Mouse (Mus musculus) MEL (cell line): ENCODE measurements around the gene Gorasp1. TPM values are rescaled to one million over a fixed set of nuclear protein-coding genes. Genes with fewer than 3 reads are reported as not detected.
A peak's percentile ranks its signal among the peaks of the same experiment; 100 is the strongest.

Experiments used
- DNase-seq: peaks from one replicate; pipeline ENCODE4 v3.0.0; 2011; ENCODE audit warnings: low read depth, low spot score
- H3K27ac ChIP-seq: 2 replicates; pipeline ENCODE4 v1.5.1; 2012; ENCODE audit warnings: low read depth, mild to moderate bottlenecking, control low read depth, low read length, moderate library complexity; ENCODE audit not compliant: control insufficient read depth
- H3K27me3 ChIP-seq, 2 experiments: fragments of 150-350 bp in 1 of 2; sonication (generic) in 1 of 2; 2 replicates each; pipeline ENCODE4 v1.6.1; 2012; ENCODE audit warnings: low read length in 2 of 2, mild to moderate bottlenecking in 2 of 2, improper control_type of control experiment in 1 of 2, moderate library complexity in 1 of 2; ENCODE audit not compliant: insufficient read depth in 2 of 2, control insufficient read depth in 1 of 2
- H3K36me3 ChIP-seq, 2 experiments: 2 replicates each; pipeline ENCODE4 v1.6.1; 2012 to 2014; ENCODE audit warnings: low read length in 2 of 2, improper control_type of control experiment in 1 of 2, inconsistent platforms in 1 of 2, mild to moderate bottlenecking in 1 of 2; ENCODE audit not compliant: insufficient read depth in 2 of 2, control insufficient read depth in 1 of 2
- H3K4me1 ChIP-seq, 2 experiments: fragments of 150-350 bp in 1 of 2; sonication (generic) in 1 of 2; 2 replicates each; pipeline ENCODE4 v1.6.1; 2012; ENCODE audit warnings: low read length in 2 of 2, improper control_type of control experiment in 1 of 2, mild to moderate bottlenecking in 1 of 2; ENCODE audit not compliant: insufficient read depth in 2 of 2, control insufficient read depth in 1 of 2
- H3K4me3 ChIP-seq, 2 experiments: fragments of 150-350 bp in 1 of 2; sonication (generic) in 1 of 2; 2 replicates each; pipeline ENCODE4 v1.5.1; 2012; ENCODE audit warnings: low read depth in 2 of 2, low read length in 2 of 2, mild to moderate bottlenecking in 2 of 2, moderate library complexity in 2 of 2, control low read depth in 1 of 2, improper control_type of control experiment in 1 of 2; ENCODE audit not compliant: control insufficient read depth in 1 of 2, insufficient read depth in 1 of 2
- H3K79me2 ChIP-seq: 2 replicates; pipeline ENCODE4 v1.6.1; 2012; ENCODE audit warnings: mild to moderate bottlenecking, low read length, moderate library complexity; ENCODE audit not compliant: control insufficient read depth, poor library complexity, insufficient read depth
- H3K9ac ChIP-seq: 2 replicates; pipeline ENCODE4 v1.6.1; 2012; ENCODE audit warnings: low read depth, mild to moderate bottlenecking, control low read depth, low read length, moderate library complexity; ENCODE audit not compliant: control insufficient read depth, poor library complexity, severe bottlenecking
- H3K9me3 ChIP-seq: fragments of 150-350 bp; sonication (generic); replicated peaks from 2 replicates; pipeline ENCODE4 v1.6.1; 2012; ENCODE audit warnings: mild to moderate bottlenecking, low read length, improper control_type of control experiment, moderate library complexity; ENCODE audit not compliant: insufficient read depth
- CHD1 ChIP-seq: IDR thresholded peaks from 2 replicates; pipeline ENCODE4 v1.6.1; 2012; ENCODE audit warnings: low read depth, mild to moderate bottlenecking, inconsistent platforms, low read length, improper control_type of control experiment
- CHD2 ChIP-seq: IDR thresholded peaks from 2 replicates; pipeline ENCODE4 v1.6.1; 2011; ENCODE audit warnings: low read length, improper control_type of control experiment
- CTCF ChIP-seq, 3 experiments: IDR thresholded peaks in 2 of 3; conservative IDR thresholded peaks in 1 of 3; 2 replicates each; pipeline ENCODE4 v1.5.1; 2011 to 2012; ENCODE audit warnings: low read length in 3 of 3, low read depth in 2 of 3, mild to moderate bottlenecking in 2 of 3, improper control_type of control experiment in 1 of 3, inconsistent platforms in 1 of 3, mixed read lengths in 1 of 3, moderate library complexity in 1 of 3; ENCODE audit not compliant: control insufficient read depth in 1 of 3, insufficient read depth in 1 of 3, poor library complexity in 1 of 3, severe bottlenecking in 1 of 3
- ELF1 ChIP-seq: IDR thresholded peaks from 2 replicates; pipeline ENCODE4 v1.6.1; 2014; ENCODE audit warnings: low read depth, mild to moderate bottlenecking, inconsistent platforms, low read length, improper control_type of control experiment, moderate library complexity
- EP300 ChIP-seq, 2 experiments: IDR thresholded peaks; 2 replicates each; pipeline ENCODE4 v1.6.1; 2011; ENCODE audit warnings: improper control_type of control experiment in 2 of 2, low read length in 2 of 2, low read depth in 1 of 2, mild to moderate bottlenecking in 1 of 2
- ETS1 ChIP-seq: IDR thresholded peaks from 2 replicates; pipeline ENCODE4 v1.6.1; 2012; ENCODE audit warnings: low read depth, mild to moderate bottlenecking, inconsistent platforms, low read length, improper control_type of control experiment, moderate library complexity
- GABPA ChIP-seq: IDR thresholded peaks from 2 replicates; pipeline ENCODE4 v1.6.1; 2012; ENCODE audit warnings: low read depth, mild to moderate bottlenecking, inconsistent platforms, low read length, improper control_type of control experiment, moderate library complexity
- GATA1 ChIP-seq: IDR thresholded peaks from 2 replicates; pipeline ENCODE4 v1.6.1; 2011; ENCODE audit warnings: low read depth, low read length, improper control_type of control experiment
- HCFC1 ChIP-seq: IDR thresholded peaks from 2 replicates; pipeline ENCODE4 v1.6.1; 2012; ENCODE audit warnings: low read depth, mild to moderate bottlenecking, inconsistent platforms, low read length, improper control_type of control experiment, moderate library complexity
- JUND ChIP-seq: IDR thresholded peaks from 2 replicates; pipeline ENCODE4 v1.6.1; 2011; ENCODE audit warnings: low read depth, mild to moderate bottlenecking, improper control_type of control experiment, low read length
- KAT2A ChIP-seq: conservative IDR thresholded peaks from 2 replicates; pipeline ENCODE4 v1.6.1; 2012; ENCODE audit warnings: low read depth, low read length, improper control_type of control experiment, inconsistent platforms
- MAFK ChIP-seq: IDR thresholded peaks from 2 replicates; pipeline ENCODE4 v1.6.1; 2011; ENCODE audit warnings: low read depth, mild to moderate bottlenecking, low read length, improper control_type of control experiment, borderline replicate concordance
- MAX ChIP-seq: IDR thresholded peaks from 2 replicates; pipeline ENCODE4 v1.6.1; 2011; ENCODE audit warnings: low read length, improper control_type of control experiment
- MAZ ChIP-seq: IDR thresholded peaks from 2 replicates; pipeline ENCODE4 v1.6.1; 2012; ENCODE audit warnings: low read depth, mild to moderate bottlenecking, inconsistent platforms, low read length, improper control_type of control experiment
- MEF2A ChIP-seq: IDR thresholded peaks from 2 replicates; pipeline ENCODE4 v1.6.1; 2014; ENCODE audit warnings: low read depth, mild to moderate bottlenecking, inconsistent platforms, low read length, improper control_type of control experiment; ENCODE audit not compliant: poor library complexity, insufficient replicate concordance, severe bottlenecking; ENCODE audit errors: extremely low read depth
- MYB ChIP-seq: IDR thresholded peaks from 2 replicates; pipeline ENCODE4 v1.6.1; 2011; ENCODE audit warnings: mild to moderate bottlenecking, low read depth, low read length, improper control_type of control experiment
- MYC ChIP-seq: IDR thresholded peaks from 2 replicates; pipeline ENCODE4 v1.6.1; 2011; ENCODE audit warnings: low read depth, mild to moderate bottlenecking, low read length, improper control_type of control experiment, moderate library complexity
- NELFE ChIP-seq: IDR thresholded peaks from 2 replicates; pipeline ENCODE4 v1.6.1; 2011; ENCODE audit warnings: low read depth, low read length, improper control_type of control experiment
- POLR2A ChIP-seq, 2 experiments: IDR thresholded peaks; 2 replicates each; pipeline ENCODE4 v1.6.1; 2011 to 2012; ENCODE audit warnings: low read length in 2 of 2, mild to moderate bottlenecking in 2 of 2, control low read depth in 1 of 2, improper control_type of control experiment in 1 of 2, low read depth in 1 of 2, moderate library complexity in 1 of 2; ENCODE audit not compliant: control insufficient read depth in 1 of 2, insufficient read depth in 1 of 2, poor library complexity in 1 of 2
- RCOR1 ChIP-seq: IDR thresholded peaks from 2 replicates; pipeline ENCODE4 v1.6.1; 2012; ENCODE audit warnings: low read depth, mild to moderate bottlenecking, inconsistent platforms, low read length, improper control_type of control experiment
- SMC3 ChIP-seq: IDR thresholded peaks from 2 replicates; pipeline ENCODE4 v1.6.1; 2011; ENCODE audit warnings: low read depth, low read length, improper control_type of control experiment
- TAL1 ChIP-seq: IDR thresholded peaks from 2 replicates; pipeline ENCODE4 v1.6.1; 2012; ENCODE audit warnings: mild to moderate bottlenecking, inconsistent platforms, low read length, moderate library complexity, mixed read lengths
- TBP ChIP-seq: IDR thresholded peaks from 2 replicates; pipeline ENCODE4 v1.8.0; 2011; ENCODE audit warnings: low read depth, low read length, improper control_type of control experiment
- USF1 ChIP-seq: IDR thresholded peaks from 2 replicates; pipeline ENCODE4 v1.6.1; 2014; ENCODE audit warnings: low read depth, mild to moderate bottlenecking, inconsistent platforms, low read length, improper control_type of control experiment, moderate library complexity
- USF2 ChIP-seq, 2 experiments: IDR thresholded peaks; 2 replicates each; pipeline ENCODE4 v1.6.1; 2011 to 2012; ENCODE audit warnings: improper control_type of control experiment in 2 of 2, low read length in 2 of 2, borderline replicate concordance in 1 of 2, inconsistent platforms in 1 of 2, low read depth in 1 of 2, mild to moderate bottlenecking in 1 of 2; ENCODE audit not compliant: insufficient read depth in 1 of 2
- ZC3H11A ChIP-seq: IDR thresholded peaks from 2 replicates; pipeline ENCODE4 v1.6.1; 2012; ENCODE audit warnings: low read depth, mild to moderate bottlenecking, inconsistent platforms, low read length, improper control_type of control experiment
- ZKSCAN1 ChIP-seq: IDR thresholded peaks from 2 replicates; pipeline ENCODE4 v1.6.1; 2012; ENCODE audit warnings: low read depth, mild to moderate bottlenecking, inconsistent platforms, low read length, improper control_type of control experiment, moderate library complexity
- ZNF384 ChIP-seq: IDR thresholded peaks from 2 replicates; pipeline ENCODE4 v1.6.1; 2012; ENCODE audit warnings: low read depth, mild to moderate bottlenecking, inconsistent platforms, low read length, improper control_type of control experiment
- polyA plus RNA-seq, 2 experiments: library from polyadenylated mRNA; stranded (reverse) in 1 of 2; unstranded in 1 of 2; fragments of >175 nt in 1 of 2; fragments of >200 nt in 1 of 2; gene quantifications; 2 replicates each; pipeline versions ENCODE4 v1.2.1 to v1.2.4; 2012; ENCODE audit warnings: low replicate concordance in 2 of 2, low read depth in 1 of 2; ENCODE audit not compliant: insufficient read length in 2 of 2, insufficient read depth in 1 of 2, missing spikeins in 1 of 2
- total RNA-seq: library from RNA; depleted of rRNA; stranded (reverse); fragments of 300-350 nt; gene quantifications from 2 replicates; pipeline ENCODE4 v1.2.3, GENCODE M21; 2012

Gorasp1 gene
- total and polyA plus RNA-seq, 3 experiments, result 18.3 to 21.9 TPM; not detected in 1

DNA sequence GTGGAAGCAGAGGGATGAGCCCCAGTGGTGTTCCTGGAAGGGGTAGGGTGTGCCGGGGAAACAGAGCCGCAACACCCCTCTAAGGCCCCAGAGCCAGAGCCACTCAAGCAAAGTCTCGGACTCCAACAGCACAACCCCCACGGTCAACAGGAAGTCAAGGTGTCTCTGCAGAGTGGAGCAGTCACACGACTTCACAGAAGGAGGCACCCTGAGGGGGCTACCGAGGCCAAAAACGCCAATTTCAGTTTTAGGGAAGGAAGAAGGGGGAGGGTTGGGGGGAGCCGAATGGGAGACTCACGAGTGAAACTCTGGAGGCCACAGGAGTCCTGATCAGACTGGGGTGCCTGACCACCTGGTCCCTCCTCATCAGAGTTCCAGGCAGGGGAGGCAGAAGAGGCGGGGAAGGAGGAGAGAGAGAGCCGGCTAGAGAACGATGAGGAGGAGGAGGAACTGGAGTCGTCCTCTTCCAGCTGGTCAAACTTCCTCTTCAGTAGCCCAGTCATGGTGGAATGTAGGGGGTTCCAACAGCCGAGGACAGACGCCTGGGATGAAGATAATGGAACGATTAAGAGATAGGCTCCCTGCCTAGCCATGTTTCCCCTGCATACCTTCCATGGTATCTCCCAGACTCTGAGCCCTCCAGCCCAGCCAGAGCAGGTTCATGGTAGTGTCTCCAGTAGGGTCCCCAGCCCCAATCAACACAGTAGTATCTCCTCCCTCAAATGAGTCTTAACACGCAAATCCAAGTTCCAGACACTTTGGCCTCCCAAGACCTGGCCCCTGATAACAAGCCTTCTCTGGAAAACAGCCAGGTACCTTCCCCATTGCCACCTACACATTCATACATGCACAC, 39.6 kb upstream of the Gorasp1 start (continued):
- TF ChIP-seq GATA1 (no peak; the same call in 1 of the 2 replicates), POLR2A (IDR thresholded peaks at IDR 0.05; ENCODE audit: control insufficient read depth in 1 of 2, insufficient read depth in 1 of 2, low read depth in 1 of 2, low read length in 2 of 2, poor library complexity in 1 of 2) (0 out of 4 replicates have a peak, but pooled peaks of 1 of the 2 experiments have one; percentile 23), ZNF384 (no peak), TBP (no peak), MYB (no peak), TAL1 (no peak), MAZ (no peak), EP300 (IDR thresholded peaks at IDR 0.05; ENCODE audit: low read depth in 1 of 2, low read length in 2 of 2) (peak in 1 of 2 experiments; percentile 30; a peak in 1 of 4 replicates), CHD1 (no peak), SMC3 (no peak), MEF2A (no peak), MYC (no peak), MAX (no peak), RCOR1 (no peak), ZC3H11A (no peak), KAT2A (no peak), GABPA (no peak), ETS1 (peak; percentile 58), MAFK (no peak), USF1 (no peak)

DNA sequence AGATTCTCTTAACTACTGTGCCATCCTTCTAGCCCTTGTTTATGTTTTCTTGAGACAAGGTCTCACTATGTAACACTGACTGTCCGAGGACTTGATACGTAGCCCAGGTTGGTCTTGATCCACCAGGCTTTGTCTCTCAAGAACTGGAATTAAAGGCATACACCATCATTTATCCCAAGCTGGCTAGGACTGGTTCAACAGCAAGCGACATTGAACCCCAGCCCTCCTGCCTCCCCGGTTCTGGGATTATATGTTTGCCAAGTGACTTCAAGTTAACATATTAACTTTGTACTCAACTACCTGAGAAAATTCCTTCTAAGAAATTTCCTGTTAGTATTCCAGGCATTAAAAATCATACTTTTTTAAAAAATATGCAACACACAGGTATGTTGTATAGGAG, 37.9 kb upstream of the Gorasp1 start:
- H3K27ac ChIP-seq, result no peak overlapping the region
- H3K36me3 ChIP-seq, result peaks cover 6 to 12% of the 10 kb centered on the region in 2 experiments
- H3K79me2 ChIP-seq, result peaks cover 2% of the 10 kb centered on the region; the same call in 1 of the 2 replicates
- no peak overlapping the region for H3K4me3 ChIP-seq
- no peak for DNase-seq
- peaks cover 7 to 12% of the 10 kb centered on the region in 2 experiments for H3K4me1 ChIP-seq
- H3K9me3 ChIP-seq, result no peaks in the 10 kb centered on the region
- H3K27me3 ChIP-seq, result no peaks in the 10 kb centered on the region
- TF ChIP-seq ZKSCAN1, result no peak
- no peak for TF ChIP-seq JUND
- TF ChIP-seq HCFC1, result no peak
- TF ChIP-seq CTCF (IDR thresholded peaks at IDR 0.05 in 2 of 3, conservative IDR thresholded peaks at IDR 0.05 in 1 of 3; ENCODE audit: control insufficient read depth in 1 of 3, insufficient read depth in 1 of 3, low read depth in 2 of 3, low read length in 3 of 3, poor library complexity in 1 of 3, severe bottlenecking in 1 of 3), result no peak
- no peak for TF ChIP-seq GABPA
- no peak for TF ChIP-seq RCOR1
- TF ChIP-seq TBP, result no peak
- no peak for TF ChIP-seq ELF1
- TF ChIP-seq MEF2A, result no peak
- TF ChIP-seq GATA1, result no peak
- no peak for TF ChIP-seq NELFE
- no peak for TF ChIP-seq MAFK
- TF ChIP-seq ETS1, result no peak
- TF ChIP-seq EP300 (IDR thresholded peaks at IDR 0.05; ENCODE audit: low read depth in 1 of 2, low read length in 2 of 2), result no peak
- no peak for TF ChIP-seq SMC3
- no peak for TF ChIP-seq USF2 (IDR thresholded peaks at IDR 0.05; ENCODE audit: borderline replicate concordance in 1 of 2, insufficient read depth in 1 of 2, low read depth in 1 of 2, low read length in 2 of 2)
- no peak for TF ChIP-seq MYB
- no peak for TF ChIP-seq MAX
- TF ChIP-seq CHD2, result no peak
- H3K9ac ChIP-seq, result no peak overlapping the region
